Mouse (Mus musculus): ENCODE results near the gene Caskin2. TPM values are rescaled to one million over a fixed set of nuclear protein-coding genes. Genes with fewer than 3 reads are reported as not detected.

Gene Caskin2
- polyA plus RNA-seq, 1 experiment from 2014 or later: 11.2 TPM

DNA sequence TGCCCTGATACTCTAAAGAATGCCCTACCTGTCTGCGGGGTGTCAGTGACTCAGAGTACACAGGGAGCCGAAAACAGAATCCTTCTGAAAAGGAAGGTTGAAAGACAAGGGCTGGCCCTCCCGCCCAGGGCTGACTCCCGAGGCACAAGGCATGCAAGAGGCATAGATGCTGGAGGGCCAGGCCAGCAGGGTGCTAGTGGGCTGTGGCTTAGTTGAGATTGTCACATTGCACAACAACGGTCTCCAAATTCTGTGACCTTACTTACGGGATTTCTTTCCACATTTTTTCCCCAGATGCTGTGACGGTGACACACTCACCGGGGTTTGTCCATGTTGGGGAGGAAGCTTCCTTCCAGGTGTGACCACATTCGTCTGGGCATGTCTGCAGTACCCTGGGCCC, 36.5 kb downstream of the Caskin2 start:
- WGBS: 81% methylated on average over 9 of the region's 9 CpGs
- H3K9me3 ChIP-seq (ENCODE audit: control insufficient read depth, low read length): no peaks in the 10 kb centered on the region
- H3K4me2 ChIP-seq (ENCODE audit: low read depth, low read length): no peak overlapping the region
- peaks cover 40% of the 10 kb centered on the region for H3K4me1 ChIP-seq (ENCODE audit: control insufficient read depth, insufficient read depth, low read length)
- no peak overlapping the region for H3K27ac ChIP-seq (ENCODE audit: low read length)
- no peaks in the 10 kb centered on the region for H3K27me3 ChIP-seq (replicated peaks; ENCODE audit: control insufficient read depth, insufficient read depth, low read length)
- no peak overlapping the region for H3K9ac ChIP-seq (ENCODE audit: low read depth, low read length)
- no peak for ATAC-seq
- H3K4me3 ChIP-seq (ENCODE audit: low read length): no peak overlapping the region
- H3K36me3 ChIP-seq (ENCODE audit: control insufficient read depth, insufficient read depth, low read length): no peaks in the 10 kb centered on the region

DNA sequence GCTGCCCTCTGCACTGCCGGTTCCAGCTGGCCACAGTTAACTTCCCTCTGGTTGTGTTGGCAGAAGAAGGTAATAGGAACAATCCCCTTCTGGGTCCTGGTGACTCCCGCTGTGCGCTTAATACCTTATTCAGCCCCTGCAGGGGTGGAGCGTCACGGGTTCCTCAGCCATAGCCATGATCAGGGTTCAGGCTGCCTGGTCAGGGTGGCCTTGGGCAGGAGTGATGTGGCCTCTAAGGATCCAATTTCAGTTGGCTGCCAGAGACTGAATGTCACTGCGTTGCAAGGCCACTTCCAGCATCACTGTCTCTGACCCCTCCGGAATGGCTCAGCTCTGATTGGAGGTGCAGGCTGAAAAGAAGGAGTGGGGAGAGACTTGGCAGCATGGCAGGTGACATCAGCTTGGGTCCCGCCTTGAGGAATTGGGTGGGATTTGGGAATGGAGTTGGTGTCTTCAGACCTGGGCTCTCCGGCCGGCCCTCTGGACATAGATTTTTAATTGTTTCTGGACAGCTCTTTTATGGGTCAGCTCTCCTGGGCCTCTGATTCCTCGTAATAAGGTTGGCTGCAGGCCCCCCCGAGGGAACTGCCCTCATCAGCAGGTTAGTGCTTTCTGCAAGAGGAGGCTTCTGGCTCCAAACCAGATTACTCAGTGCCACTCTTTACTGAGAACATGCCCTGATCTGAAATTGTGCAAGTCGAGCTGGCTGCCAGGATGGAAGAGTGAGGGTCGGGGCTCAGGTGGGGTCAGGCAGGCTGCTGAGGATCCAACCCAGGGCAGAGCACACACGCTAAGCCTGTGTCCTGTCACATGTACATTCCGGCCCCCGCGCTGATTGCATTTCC, 37.4 kb downstream of the Caskin2 start:
- Histone ChIP-seq H3K27me3 (replicated peaks; ENCODE audit: control insufficient read depth, insufficient read depth, low read length) (no peaks in the 10 kb centered on the region), H3K4me2 (ENCODE audit: low read depth, low read length) (no peak overlapping the region), H3K36me3 (ENCODE audit: control insufficient read depth, insufficient read depth, low read length) (no peaks in the 10 kb centered on the region), H3K9ac (ENCODE audit: low read depth, low read length) (peak overlapping the region; percentile 16; the same call in 1 of the 2 replicates), H3K4me1 (ENCODE audit: control insufficient read depth, insufficient read depth, low read length) (peaks cover 40% of the 10 kb centered on the region), H3K4me3 (ENCODE audit: low read length) (no peak overlapping the region), H3K27ac (ENCODE audit: low read length) (no peak overlapping the region), H3K9me3 (ENCODE audit: control insufficient read depth, low read length) (no peaks in the 10 kb centered on the region)
- WGBS: 60% methylated on average over 18 of the region's 18 CpGs
- no peak for ATAC-seq

GRCm38 (mm10) chr11:115774653-115775052, 38.8 kb downstream of the Caskin2 start:
- Histone ChIP-seq H3K9me3 (ENCODE audit: control insufficient read depth, low read length) (no peaks in the 10 kb centered on the region), H3K27ac (ENCODE audit: low read length) (no peak overlapping the region), H3K36me3 (ENCODE audit: control insufficient read depth, insufficient read depth, low read length) (no peaks in the 10 kb centered on the region), H3K9ac (ENCODE audit: low read depth, low read length) (no peak overlapping the region), H3K4me1 (ENCODE audit: control insufficient read depth, insufficient read depth, low read length) (peaks cover 29% of the 10 kb centered on the region), H3K27me3 (replicated peaks; ENCODE audit: control insufficient read depth, insufficient read depth, low read length) (no peaks in the 10 kb centered on the region), H3K4me3 (ENCODE audit: low read length) (no peak overlapping the region), H3K4me2 (ENCODE audit: low read depth, low read length) (no peak overlapping the region)
- no peak for ATAC-seq
- 57% methylated on average over 4 of the region's 4 CpGs for WGBS

GRCm38 (mm10) chr11:115768896-115769295, 44.5 kb downstream of the Caskin2 start:
- no peak overlapping the region for H3K27ac ChIP-seq (ENCODE audit: low read length)
- H3K4me1 ChIP-seq (ENCODE audit: control insufficient read depth, insufficient read depth, low read length): peaks cover 13% of the 10 kb centered on the region
- ATAC-seq: no peak
- no peaks in the 10 kb centered on the region for H3K36me3 ChIP-seq (ENCODE audit: control insufficient read depth, insufficient read depth, low read length)
- WGBS: 89% methylated on average over 3 of the region's 3 CpGs
- no peak overlapping the region for H3K4me2 ChIP-seq (ENCODE audit: low read depth, low read length)
- no peak overlapping the region for H3K4me3 ChIP-seq (ENCODE audit: low read length)
- H3K9ac ChIP-seq (ENCODE audit: low read depth, low read length): no peak overlapping the region
- H3K27me3 ChIP-seq (replicated peaks; ENCODE audit: control insufficient read depth, insufficient read depth, low read length): no peaks in the 10 kb centered on the region
- H3K9me3 ChIP-seq (ENCODE audit: control insufficient read depth, low read length): no peaks in the 10 kb centered on the region

GRCm38 (mm10) chr11:115766981-115767380, 46.5 kb downstream of the Caskin2 start:
- Histone ChIP-seq H3K27ac (ENCODE audit: low read length) (no peak overlapping the region), H3K36me3 (ENCODE audit: control insufficient read depth, insufficient read depth, low read length) (no peaks in the 10 kb centered on the region), H3K4me2 (ENCODE audit: low read depth, low read length) (peak overlapping the region; percentile 82), H3K9ac (ENCODE audit: low read depth, low read length) (no peak overlapping the region), H3K4me1 (ENCODE audit: control insufficient read depth, insufficient read depth, low read length) (peaks cover 13% of the 10 kb centered on the region), H3K9me3 (ENCODE audit: control insufficient read depth, low read length) (no peaks in the 10 kb centered on the region), H3K4me3 (ENCODE audit: low read length) (no peak overlapping the region), H3K27me3 (replicated peaks; ENCODE audit: control insufficient read depth, insufficient read depth, low read length) (no peaks in the 10 kb centered on the region)
- no peak for ATAC-seq
- 77% methylated on average over 8 of the region's 8 CpGs for WGBS

DNA sequence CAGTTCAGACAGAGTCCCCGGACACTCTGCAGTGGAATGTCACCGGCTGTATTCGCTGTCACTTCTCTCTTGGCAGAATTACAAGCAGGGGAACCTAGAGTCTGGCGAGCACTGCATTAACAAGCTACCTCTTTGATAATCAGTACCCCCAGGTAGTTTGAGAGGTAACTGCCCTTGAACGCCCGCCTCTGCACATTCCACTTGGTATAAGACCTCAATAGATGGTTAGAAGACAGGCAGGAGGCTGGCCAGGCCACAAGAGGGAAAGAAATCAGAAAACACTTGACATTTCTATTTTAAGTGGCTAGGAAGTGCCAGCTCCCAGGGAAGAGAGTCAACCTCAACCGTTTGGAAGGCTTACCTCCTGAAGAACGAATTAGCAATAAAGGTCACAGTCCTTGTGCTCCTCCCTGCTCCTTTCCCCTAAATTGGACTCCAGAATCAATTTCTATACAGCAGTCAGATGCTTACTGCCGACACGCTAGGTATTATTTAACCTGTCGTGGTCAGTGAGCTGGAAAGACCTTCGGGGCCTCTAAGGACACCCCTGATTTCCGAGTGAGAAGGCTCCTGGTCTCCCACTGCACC, 47.0 kb downstream of the Caskin2 start:
- no peaks in the 10 kb centered on the region for H3K9me3 ChIP-seq (ENCODE audit: control insufficient read depth, low read length)
- no peaks in the 10 kb centered on the region for H3K36me3 ChIP-seq (ENCODE audit: control insufficient read depth, insufficient read depth, low read length)
- no peaks in the 10 kb centered on the region for H3K27me3 ChIP-seq (replicated peaks; ENCODE audit: control insufficient read depth, insufficient read depth, low read length)
- peak overlapping the region; percentile 90 for H3K27ac ChIP-seq (ENCODE audit: low read length)
- H3K4me2 ChIP-seq (ENCODE audit: low read depth, low read length): peak overlapping the region; percentile 82
- peak overlapping the region; percentile 97 for H3K9ac ChIP-seq (ENCODE audit: low read depth, low read length)
- H3K4me1 ChIP-seq (ENCODE audit: control insufficient read depth, insufficient read depth, low read length): peaks cover 13% of the 10 kb centered on the region
- no peak for ATAC-seq
- H3K4me3 ChIP-seq (ENCODE audit: low read length): peak overlapping the region; percentile 92
- 36% methylated on average over 13 of the region's 13 CpGs for WGBS

DNA sequence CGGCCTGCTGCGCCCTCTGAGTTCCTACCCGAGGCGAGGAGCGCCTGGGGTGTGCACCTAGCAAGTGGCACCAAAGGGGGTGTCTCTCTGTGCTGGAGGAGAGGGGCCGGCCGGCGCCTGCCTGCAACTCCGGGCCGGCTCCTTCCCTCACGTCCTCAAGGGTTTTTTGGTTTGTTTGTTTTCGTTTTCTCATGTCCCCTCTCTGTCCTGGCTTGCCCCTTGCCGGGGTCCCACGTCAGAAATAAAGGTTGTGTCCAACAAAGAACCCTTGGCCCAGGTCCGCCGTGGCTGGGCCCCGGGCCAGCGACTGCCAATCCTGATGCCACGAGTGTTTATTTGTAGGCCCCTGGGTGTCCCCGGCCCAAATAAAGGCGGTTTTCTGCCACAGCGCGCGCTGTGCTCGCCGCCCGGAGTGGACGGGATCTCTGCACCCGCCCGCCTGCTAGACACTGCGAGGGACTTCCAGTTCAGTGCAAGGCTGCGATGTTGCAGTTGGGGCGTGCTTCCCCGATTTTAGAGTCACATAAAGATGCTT, 47.8 kb downstream of the Caskin2 start:
- peak; percentile 91 for ATAC-seq
- no peaks in the 10 kb centered on the region for H3K27me3 ChIP-seq (replicated peaks; ENCODE audit: control insufficient read depth, insufficient read depth, low read length)
- peaks cover 13% of the 10 kb centered on the region for H3K4me1 ChIP-seq (ENCODE audit: control insufficient read depth, insufficient read depth, low read length)
- peak overlapping the region; percentile 97 for H3K9ac ChIP-seq (ENCODE audit: low read depth, low read length)
- no peaks in the 10 kb centered on the region for H3K36me3 ChIP-seq (ENCODE audit: control insufficient read depth, insufficient read depth, low read length)
- peak overlapping the region; percentile 82 for H3K4me2 ChIP-seq (ENCODE audit: low read depth, low read length)
- H3K9me3 ChIP-seq (ENCODE audit: control insufficient read depth, low read length): no peaks in the 10 kb centered on the region
- H3K4me3 ChIP-seq (ENCODE audit: low read length): peak overlapping the region; percentile 92
- under 1% methylated on average over 34 of the region's 34 CpGs for WGBS
- peak overlapping the region; percentile 90 for H3K27ac ChIP-seq (ENCODE audit: low read length)

DNA sequence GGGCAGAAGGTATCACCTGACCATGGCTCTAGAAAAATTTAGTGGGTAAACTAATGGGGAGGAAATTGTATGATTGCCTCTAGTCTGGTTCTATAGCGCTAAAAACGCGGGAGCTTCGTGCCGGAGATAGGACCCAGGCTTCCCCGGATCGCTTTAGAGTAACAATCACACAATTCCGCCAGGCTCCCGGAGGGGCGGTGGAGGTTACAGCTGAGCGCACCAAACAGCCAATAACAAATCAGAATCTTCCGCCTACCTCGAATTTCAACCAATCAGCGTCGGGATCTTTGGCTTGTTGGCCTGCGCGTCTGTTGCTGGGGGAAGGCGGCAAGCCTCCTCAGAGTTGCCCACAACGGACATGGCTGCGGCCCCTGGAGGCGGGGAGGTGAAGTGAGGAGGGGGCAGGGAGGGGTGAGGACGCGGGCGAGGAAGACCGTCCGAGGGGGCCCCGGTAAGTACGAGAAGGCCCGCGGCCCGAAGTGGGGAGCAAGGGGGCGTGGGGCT, 48.3 kb downstream of the Caskin2 start, which contains the start of gene Tmem94:
Gene Tmem94 (plus strand): TSS at position 331 of the 504 bp plus-strand sequence.
- Histone ChIP-seq H3K36me3 (ENCODE audit: control insufficient read depth, insufficient read depth, low read length) (no peaks in the 10 kb centered on the region), H3K4me2 (ENCODE audit: low read depth, low read length) (peak within 1 kb of the TSS; percentile 82), H3K9me3 (ENCODE audit: control insufficient read depth, low read length) (no peaks in the 10 kb centered on the region), H3K9ac (ENCODE audit: low read depth, low read length) (peak within 1 kb of the TSS; percentile 97), H3K27ac (ENCODE audit: low read length) (peak within 1 kb of the TSS; percentile 90), H3K4me3 (ENCODE audit: low read length) (peak within 1 kb of the TSS; percentile 92), H3K4me1 (ENCODE audit: control insufficient read depth, insufficient read depth, low read length) (peaks cover 13% of the 10 kb centered on the region), H3K27me3 (replicated peaks; ENCODE audit: control insufficient read depth, insufficient read depth, low read length) (no peaks in the 10 kb centered on the region)
- ATAC-seq: peak; percentile 96
- under 1% methylated on average over 32 of the region's 32 CpGs for WGBS

DNA sequence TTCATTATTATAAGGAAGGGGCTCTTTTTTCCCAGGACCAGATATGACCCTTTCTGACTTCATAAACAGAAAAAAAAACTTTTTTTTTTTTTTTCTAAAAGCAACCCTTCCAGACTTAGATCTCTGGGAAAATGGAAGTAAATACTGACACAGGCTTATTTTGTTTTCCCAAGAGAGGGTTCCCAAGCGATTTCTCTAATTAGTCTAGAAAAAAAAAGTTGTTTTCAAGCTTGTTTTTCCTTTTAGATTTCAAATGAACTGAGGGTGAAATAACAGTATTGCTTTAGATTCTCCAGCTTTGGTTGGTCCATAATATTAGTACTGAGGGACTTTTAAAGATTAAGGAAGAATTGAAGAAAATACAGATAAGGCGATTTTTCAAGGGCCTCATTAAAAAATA, 48.7 kb downstream of the Caskin2 start:
- peak overlapping the region; percentile 50; the same call in 1 of the 2 replicates for H3K9ac ChIP-seq (ENCODE audit: low read depth, low read length)
- peak overlapping the region; percentile 59 for H3K4me2 ChIP-seq (ENCODE audit: low read depth, low read length)
- peak overlapping the region; percentile 92 for H3K4me3 ChIP-seq (ENCODE audit: low read length)
- no peaks in the 10 kb centered on the region for H3K36me3 ChIP-seq (ENCODE audit: control insufficient read depth, insufficient read depth, low read length)
- H3K27ac ChIP-seq (ENCODE audit: low read length): no peak overlapping the region; the same call in 1 of the 2 replicates
- H3K9me3 ChIP-seq (ENCODE audit: control insufficient read depth, low read length): no peaks in the 10 kb centered on the region
- peaks cover 10% of the 10 kb centered on the region for H3K4me1 ChIP-seq (ENCODE audit: control insufficient read depth, insufficient read depth, low read length)
- WGBS: 27% methylated on average over 2 of the region's 2 CpGs
- no peak for ATAC-seq
- H3K27me3 ChIP-seq (replicated peaks; ENCODE audit: control insufficient read depth, insufficient read depth, low read length): no peaks in the 10 kb centered on the region

Measured in intestine, embryonic 16.5 days (tissue).